Mouse (Mus musculus) limb, embryonic 12.5 days (tissue): ENCODE measurements around the gene Nxf2. TPM values are rescaled to one million over a fixed set of nuclear protein-coding genes. Genes with fewer than 3 reads are reported as not detected.
"Not testable (repeated sequence)": the region's sequence is repeated elsewhere in the genome, so short reads cannot be mapped to it uniquely, and the experiment has no call there.

Source experiments
- ATAC-seq: fragments of 200-750 bp; cut with Nextera tagmentation; 2 replicates; pipeline ENCODE4 v1.8.0; 2017; ENCODE audit warnings: low read depth, moderate TSS enrichment; ENCODE audit not compliant: insufficient number of reproducible peaks, insufficient read depth, low FRiP score, low TSS enrichment
- H3K27ac ChIP-seq: fragments of 300-500 bp; sonication (generic); 2 replicates; pipeline ENCODE4 v1.5.1; 2016; ENCODE audit warnings: mild to moderate bottlenecking, moderate library complexity
- H3K27me3 ChIP-seq: fragments of 300-500 bp; sonication (generic); 2 replicates; pipeline ENCODE4 v1.6.1; 2016; ENCODE audit warnings: mild to moderate bottlenecking, moderate library complexity
- H3K36me3 ChIP-seq: fragments of 300-500 bp; sonication (generic); 2 replicates; pipeline ENCODE4 v1.6.1; 2016; ENCODE audit warnings: mild to moderate bottlenecking, moderate library complexity
- H3K4me1 ChIP-seq: fragments of 300-500 bp; sonication (generic); replicated peaks from 2 replicates; pipeline ENCODE4 v1.6.1; 2016
- H3K4me2 ChIP-seq: fragments of 300-500 bp; sonication (generic); 2 replicates; pipeline ENCODE4 v1.6.1; 2016; ENCODE audit warnings: mild to moderate bottlenecking, moderate library complexity
- H3K4me3 ChIP-seq: fragments of 300-500 bp; sonication (generic); replicated peaks from 2 replicates; pipeline ENCODE4 v1.5.1; 2016; ENCODE audit warnings: mild to moderate bottlenecking
- H3K9ac ChIP-seq: fragments of 300-500 bp; sonication (generic); replicated peaks from 2 replicates; pipeline ENCODE4 v1.6.1; 2016; ENCODE audit warnings: mild to moderate bottlenecking, moderate library complexity
- H3K9me3 ChIP-seq: fragments of 300-500 bp; sonication (generic); 2 replicates; pipeline ENCODE4 v1.6.1; 2016; ENCODE audit warnings: mild to moderate bottlenecking, moderate library complexity
- WGBS: fragments of 180-500 bp; shearing (Covaris S2); methylation state at CpG from one replicate; pipeline ENCODE4 v1.1.7; 2016; 5-methylcytosine and 5-hydroxymethylcytosine counted together
- polyA plus RNA-seq: library from polyadenylated mRNA; unstranded; fragments of >200 nt; fragmentation: Nextera tagmentation; extraction: Ambion mirVana; gene quantifications from 2 replicates; pipeline ENCODE4 v1.2.1, GENCODE M21; 2016

Gene Nxf2
- polyA plus RNA-seq, 1 experiment from 2014 or later: 1.3 TPM

DNA sequence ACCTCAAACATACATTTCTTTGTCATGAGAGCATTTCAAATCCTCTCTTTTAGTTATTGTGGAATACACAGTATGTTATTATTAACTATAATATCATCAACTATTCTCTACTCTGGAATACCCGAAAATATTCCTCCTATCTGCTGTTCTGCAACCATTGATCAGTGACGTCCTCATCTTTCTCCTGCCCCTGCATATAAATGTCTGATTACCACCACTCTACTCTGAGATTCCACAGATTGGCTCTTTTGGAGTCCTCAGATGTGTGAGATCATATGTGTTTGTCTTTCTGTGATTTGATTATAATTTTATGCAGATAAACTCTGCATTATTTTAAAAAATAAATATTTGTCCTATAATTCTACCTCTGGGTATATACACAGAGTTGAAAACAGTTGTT is 48.8 kb downstream of the Nxf2 start:
- Histone ChIP-seq H3K4me3 (no peak overlapping the region), H3K9me3 (no peaks in the 10 kb centered on the region), H3K9ac (no peak overlapping the region), H3K4me1 (no peaks in the 10 kb centered on the region), H3K4me2 (no peak overlapping the region), H3K27ac (no peak overlapping the region), H3K27me3 (peaks cover 7% of the 10 kb centered on the region; the same call in 1 of the 2 replicates), H3K36me3 (no peaks in the 10 kb centered on the region)
- WGBS: 72% methylated on average over 2 of the region's 2 CpGs
- ATAC-seq: no peak

DNA sequence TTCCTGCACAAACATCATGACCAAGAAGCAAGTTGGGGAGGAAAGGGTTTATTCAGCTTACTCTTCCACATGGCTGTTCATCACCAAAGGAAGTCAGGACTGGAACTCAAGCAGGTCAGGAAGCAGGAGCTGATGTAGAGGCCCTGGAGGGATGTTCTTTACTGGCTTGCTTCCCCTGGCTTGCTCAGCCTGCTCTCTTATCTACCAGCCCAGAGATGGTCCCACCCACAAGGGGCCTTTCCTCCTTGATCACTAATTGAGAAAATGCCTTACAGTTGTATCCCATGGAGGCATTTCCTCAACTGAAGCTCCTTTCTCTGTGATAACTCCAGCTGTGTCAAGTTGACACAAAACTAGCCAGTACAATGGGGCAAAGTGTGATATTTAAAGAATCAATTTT is 49.2 kb downstream of the Nxf2 start:
- ATAC-seq, H3K4me2 ChIP-seq, H3K4me1 ChIP-seq: not testable (repeated sequence)

DNA sequence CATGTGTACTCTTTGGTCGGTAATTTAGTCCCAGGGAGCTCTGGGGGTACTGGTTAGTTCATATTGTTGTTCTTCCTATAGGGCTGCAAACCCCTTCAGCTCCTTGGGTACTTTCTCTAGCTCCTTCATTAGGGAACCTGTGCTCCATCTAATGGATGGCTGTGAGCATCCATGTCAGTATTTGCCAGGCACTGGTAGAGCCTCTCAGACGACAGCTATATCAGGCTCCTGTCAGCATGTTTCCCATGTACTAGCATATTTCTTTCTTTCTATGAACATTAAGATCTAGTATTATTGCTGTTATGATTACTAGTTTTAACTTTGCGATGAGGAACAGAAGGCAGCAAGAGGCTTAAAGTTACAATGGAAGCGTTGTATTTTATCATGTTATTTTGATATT is 49.7 kb downstream of the Nxf2 start:
- H3K27me3 ChIP-seq: peaks cover 6% of the 10 kb centered on the region; the same call in 1 of the 2 replicates

More for the DNA sequence above, 49.2 kb downstream of the Nxf2 start:
- H3K9ac ChIP-seq, H3K27ac ChIP-seq, H3K27me3 ChIP-seq, H3K36me3 ChIP-seq, H3K9me3 ChIP-seq, H3K4me3 ChIP-seq: not testable (repeated sequence)

DNA sequence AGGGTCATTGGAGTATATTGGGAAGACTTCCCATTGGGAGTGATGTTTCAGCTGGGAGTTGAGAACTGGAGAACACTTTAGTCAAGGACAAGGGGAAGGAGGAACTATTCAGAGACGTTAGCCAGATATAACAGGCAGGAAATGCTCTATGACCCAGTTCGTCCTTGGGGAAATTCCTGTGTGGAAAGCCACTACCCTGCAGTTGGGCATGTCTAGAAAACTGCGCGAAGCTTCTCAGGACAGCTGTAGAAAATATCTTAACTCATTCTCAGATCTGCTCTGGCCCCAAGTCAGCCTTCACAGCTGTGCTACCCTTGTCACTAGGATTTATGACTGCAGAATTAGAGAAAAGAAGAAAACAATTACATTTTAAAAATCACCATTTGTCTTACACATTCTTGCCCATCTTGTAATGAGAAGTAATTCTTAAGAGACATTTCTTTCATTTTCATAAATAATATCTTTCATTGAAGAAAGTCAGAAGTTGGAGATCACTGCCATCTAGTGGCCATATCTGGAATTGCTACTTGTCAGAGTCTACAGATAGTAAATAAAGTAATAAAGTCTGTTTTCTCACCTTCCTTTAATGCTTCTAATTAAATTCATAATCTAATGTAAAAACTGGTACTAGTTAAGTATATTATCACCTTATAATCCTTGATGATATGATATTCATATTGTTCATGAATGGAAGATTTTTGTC is 51.2 kb downstream of the Nxf2 start:
- WGBS: 24% methylated on average over 4 of the region's 4 CpGs
- H3K9ac ChIP-seq: no peak overlapping the region
- 0 out of 2 replicates have a peak, but pooled peaks cover 3% of the 10 kb centered on the region for H3K27me3 ChIP-seq
- no peak for ATAC-seq
- no peak overlapping the region for H3K27ac ChIP-seq
- no peak overlapping the region for H3K4me2 ChIP-seq
- no peaks in the 10 kb centered on the region for H3K9me3 ChIP-seq
- no peaks in the 10 kb centered on the region for H3K36me3 ChIP-seq
- no peak overlapping the region for H3K4me3 ChIP-seq
- H3K4me1 ChIP-seq: no peaks in the 10 kb centered on the region

More for the DNA sequence above, 49.7 kb downstream of the Nxf2 start:
- ATAC-seq: no peak
- H3K4me1 ChIP-seq: no peaks in the 10 kb centered on the region
- no peaks in the 10 kb centered on the region for H3K9me3 ChIP-seq
- no peak overlapping the region for H3K4me3 ChIP-seq
- no peak overlapping the region for H3K9ac ChIP-seq
- H3K36me3 ChIP-seq: no peaks in the 10 kb centered on the region
- H3K4me2 ChIP-seq: no peak overlapping the region
- WGBS: 57% methylated on average over 4 of the region's 4 CpGs
- no peak overlapping the region for H3K27ac ChIP-seq

DNA sequence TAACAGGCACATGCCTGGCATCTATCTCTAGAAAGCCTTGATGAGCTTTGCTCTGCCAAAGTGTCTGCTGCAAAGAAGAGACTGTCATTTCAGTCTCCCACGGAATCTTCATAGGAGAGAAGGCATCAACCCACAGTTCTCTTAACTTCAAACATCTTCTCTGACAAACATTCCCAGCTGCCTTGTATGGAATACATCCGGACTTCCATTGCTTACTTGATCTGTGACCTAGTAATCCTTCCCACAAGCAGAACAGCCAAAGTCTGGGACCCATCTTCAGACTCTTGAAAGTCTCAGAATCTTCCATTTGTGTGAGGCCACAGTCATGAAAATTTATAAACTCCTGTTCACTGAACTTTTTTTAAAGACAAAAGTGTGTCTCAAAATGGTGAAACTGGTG is 51.7 kb downstream of the Nxf2 start:
- no peak overlapping the region for H3K27ac ChIP-seq
- 63% methylated on average over 2 of the region's 2 CpGs for WGBS
- no peaks in the 10 kb centered on the region for H3K36me3 ChIP-seq

DNA sequence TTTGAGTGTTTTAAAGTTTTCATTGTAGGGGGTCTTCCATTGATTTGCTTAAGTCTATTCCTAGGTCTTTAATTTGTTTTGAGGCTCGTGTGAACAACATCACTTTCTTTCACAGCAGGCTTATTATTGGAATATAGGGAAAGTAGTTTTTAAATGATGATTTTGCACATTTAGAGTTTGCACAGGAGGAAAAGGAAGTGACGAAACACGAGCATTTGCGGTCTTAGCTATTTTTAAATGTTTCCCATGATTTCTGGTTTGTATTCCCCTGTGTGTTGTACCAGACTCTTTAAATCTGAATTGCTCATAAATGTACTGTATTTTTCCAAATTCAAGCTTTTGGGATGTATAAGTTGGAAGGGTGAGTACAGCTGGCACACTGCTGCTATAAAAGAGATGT is 54.2 kb downstream of the Nxf2 start:
- WGBS: 72% methylated on average over 4 of the region's 4 CpGs
- H3K4me2 ChIP-seq: no peak overlapping the region
- H3K27ac ChIP-seq: no peak overlapping the region
- no peaks in the 10 kb centered on the region for H3K36me3 ChIP-seq
- peaks cover 10% of the 10 kb centered on the region; the same call in 1 of the 2 replicates for H3K27me3 ChIP-seq
- no peak overlapping the region for H3K9ac ChIP-seq
- H3K4me3 ChIP-seq: no peak overlapping the region
- H3K4me1 ChIP-seq: no peaks in the 10 kb centered on the region
- no peak for ATAC-seq
- no peaks in the 10 kb centered on the region for H3K9me3 ChIP-seq

More for the DNA sequence above, 51.7 kb downstream of the Nxf2 start:
- Histone ChIP-seq H3K4me3 (no peak overlapping the region), H3K9me3 (no peaks in the 10 kb centered on the region), H3K27me3 (0 out of 2 replicates have a peak, but pooled peaks cover 3% of the 10 kb centered on the region), H3K9ac (no peak overlapping the region), H3K4me2 (no peak overlapping the region), H3K4me1 (no peaks in the 10 kb centered on the region)
- ATAC-seq: no peak

Other genes with a start within 250 kb of the Nxf2 start
- 59.1 and 66.5 TPM in 2 replicates for gene Armcx1, start 246.8 kb downstream of the Nxf2 start, polyA plus RNA-seq
- gene Armcx6, start 213.3 kb downstream of the Nxf2 start, polyA plus RNA-seq: 31.0 and 35.9 TPM in 2 replicates
- 60.1 and 63.6 TPM in 2 replicates for gene Armcx3, start 208.2 kb downstream of the Nxf2 start, polyA plus RNA-seq
- gene Armcx2, start 155.5 kb downstream of the Nxf2 start, polyA plus RNA-seq: 85.2 and 90.7 TPM in 2 replicates
- 5.7 and 6.6 TPM in 2 replicates for gene Zmat1, start 44.5 kb upstream of the Nxf2 start, polyA plus RNA-seq
- gene Gm15023, start 212.9 kb upstream of the Nxf2 start, polyA plus RNA-seq: not detected in 2 replicates
- 5.4 and 7.5 TPM in 2 replicates for gene Tceal6, start 245.9 kb upstream of the Nxf2 start, polyA plus RNA-seq